Mouse (Mus musculus) liver, embryonic 14.5 days (tissue): ENCODE data around the gene Zbtb7a. TPM values are rescaled to one million over a fixed set of nuclear protein-coding genes. Genes with fewer than 3 reads are reported as not detected.

Experiments used
- ATAC-seq: fragments of 200-750 bp; cut with Nextera tagmentation; 2 replicates; pipeline ENCODE4 v1.8.0; 2017; ENCODE audit warnings: moderate number of reproducible peaks, mild to moderate bottlenecking, moderate library complexity; ENCODE audit not compliant: insufficient read depth
- DNase-seq, 3 experiments: peaks; one replicate each; pipeline ENCODE4 v3.0.0-alpha.2; 2012 to 2013; ENCODE audit warnings: low read depth in 3 of 3, low spot score in 3 of 3
- H3K27ac ChIP-seq: fragments of 300-500 bp; sonication (generic); 2 replicates; pipeline ENCODE4 v1.5.1; 2014; ENCODE audit warnings: moderate library complexity, mild to moderate bottlenecking, control low read depth, inconsistent platforms
- H3K27me3 ChIP-seq: fragments of 300-500 bp; sonication (generic); 2 replicates; pipeline ENCODE4 v1.6.1; 2014; ENCODE audit warnings: mild to moderate bottlenecking, low read length, moderate library complexity; ENCODE audit not compliant: control insufficient read depth, insufficient read depth
- H3K36me3 ChIP-seq: fragments of 300-500 bp; sonication (generic); replicated peaks from 2 replicates; pipeline ENCODE4 v1.6.1; 2014; ENCODE audit warnings: low read depth; ENCODE audit not compliant: control insufficient read depth, insufficient read depth
- H3K4me1 ChIP-seq, 2 experiments: fragments of 200-500 bp in 1 of 2; fragments of 300-500 bp in 1 of 2; sonication (generic) in 1 of 2; replicated peaks; 2 replicates each; pipeline ENCODE4 v1.6.1; 2012 to 2014; ENCODE audit warnings: antibody characterized with exemption in 1 of 2, inconsistent platforms in 1 of 2, low read length in 1 of 2; ENCODE audit not compliant: control insufficient read depth in 2 of 2, insufficient read depth in 2 of 2
- H3K4me2 ChIP-seq: fragments of 300-500 bp; sonication (generic); 2 replicates; pipeline ENCODE4 v1.6.1; 2014; ENCODE audit warnings: low read depth, mild to moderate bottlenecking, control low read depth, moderate library complexity
- H3K4me3 ChIP-seq, 2 experiments: fragments of 200-500 bp in 1 of 2; fragments of 300-500 bp in 1 of 2; sonication (generic) in 1 of 2; 2 replicates each; pipeline ENCODE4 v1.5.1; 2012 to 2014; ENCODE audit warnings: low read depth in 2 of 2, low read length in 2 of 2, mild to moderate bottlenecking in 2 of 2, control low read depth in 1 of 2, inconsistent platforms in 1 of 2, moderate library complexity in 1 of 2; ENCODE audit not compliant: insufficient read depth in 1 of 2
- H3K9ac ChIP-seq: fragments of 300-500 bp; sonication (generic); replicated peaks from 2 replicates; pipeline ENCODE4 v1.6.1; 2014; ENCODE audit warnings: mild to moderate bottlenecking, control low read depth, moderate library complexity
- H3K9me3 ChIP-seq: fragments of 300-500 bp; sonication (generic); 2 replicates; pipeline ENCODE4 v1.6.1; 2016; ENCODE audit warnings: low read length, mixed read lengths; ENCODE audit not compliant: control insufficient read depth
- CTCF ChIP-seq: IDR thresholded peaks from 2 replicates; pipeline ENCODE4 v1.5.1; 2016; ENCODE audit warnings: antibody characterized with exemption, low read depth, control low read depth
- EP300 ChIP-seq: IDR thresholded peaks from 2 replicates; pipeline ENCODE4 v1.6.1; 2016; ENCODE audit warnings: antibody characterized with exemption, low read depth
- WGBS: fragments of 180-500 bp; shearing (Covaris S2); extraction: QIAGEN DNeasy Blood & Tissue Kit; methylation state at CpG from one replicate; pipeline ENCODE4 v1.1.7; 2014; ENCODE audit not compliant: insufficient replicate concordance; 5-methylcytosine and 5-hydroxymethylcytosine counted together
- polyA plus RNA-seq, 2 experiments: library from polyadenylated mRNA; depleted of rRNA in 1 of 2; stranded (reverse) in 1 of 2; unstranded in 1 of 2; fragments of >200 nt; fragmentation: Nextera tagmentation in 1 of 2; extraction: Ambion mirVana in 1 of 2; gene quantifications; 2 replicates each; pipeline versions ENCODE4 v1.2.1 to v1.2.3; 2012 to 2014

Gene Zbtb7a
- polyA plus RNA-seq, 2 experiments = 15.2 to 25.1 TPM

- peaks cover 0 to 15% of the 10 kb centered on the region in 2 experiments; a peak in 3 of 4 replicates for H3K4me1 ChIP-seq
- peaks cover 35% of the 10 kb centered on the region for H3K27me3 ChIP-seq
- no peaks in the 10 kb centered on the region for H3K9me3 ChIP-seq
- no peak overlapping the region; a peak in 1 of 4 replicates for H3K4me3 ChIP-seq
- ATAC-seq (no peak), DNase-seq (no peak)
- no peak for TF ChIP-seq EP300
- no peak for TF ChIP-seq CTCF
- WGBS = 9% methylated on average over 37 of the region's 37 CpGs
- peaks cover 5% of the 10 kb centered on the region for H3K36me3 ChIP-seq
- peak overlapping the region; percentile 44 for H3K4me2 ChIP-seq
- no peak overlapping the region for H3K9ac ChIP-seq
- no peak overlapping the region for H3K27ac ChIP-seq
Measured at GRCm38 (mm10) chr10:81193991-81194774, 59.2 kb downstream of the Zbtb7a start.

- no peak overlapping the region for H3K9ac ChIP-seq
- ATAC-seq = no peak
- WGBS = 45% methylated on average over 4 of the region's 4 CpGs
- peaks cover 35% of the 10 kb centered on the region for H3K27me3 ChIP-seq
- H3K36me3 ChIP-seq = peaks cover 3% of the 10 kb centered on the region
- no peak overlapping the region for H3K4me3 ChIP-seq
- no peaks in the 10 kb centered on the region for H3K9me3 ChIP-seq
- peaks cover 0 to 15% of the 10 kb centered on the region in 2 experiments; a peak in 3 of 4 replicates for H3K4me1 ChIP-seq
- no peak for DNase-seq
- TF ChIP-seq EP300 (no peak), CTCF (no peak)
- H3K27ac ChIP-seq = no peak overlapping the region
- no peak overlapping the region for H3K4me2 ChIP-seq
Measured at GRCm38 (mm10) chr10:81195300-81195699, 60.3 kb downstream of the Zbtb7a start.

GRCm38 (mm10) chr10:81196470-81197065 is 61.5 kb downstream of the Zbtb7a start:
- WGBS = 60% methylated on average over 11 of the region's 11 CpGs
- peaks cover 35% of the 10 kb centered on the region for H3K27me3 ChIP-seq
- H3K4me3 ChIP-seq = no peak overlapping the region
- no peaks in the 10 kb centered on the region for H3K9me3 ChIP-seq
- no peak overlapping the region for H3K4me2 ChIP-seq
- no peak for TF ChIP-seq CTCF
- no peak for TF ChIP-seq EP300
- no peaks in the 10 kb centered on the region for H3K36me3 ChIP-seq
- no peak overlapping the region for H3K27ac ChIP-seq
- no peak for ATAC-seq
- no peak overlapping the region for H3K9ac ChIP-seq
- DNase-seq = no peak
- peaks cover 0 to 10% of the 10 kb centered on the region in 2 experiments; a peak in 2 of 4 replicates for H3K4me1 ChIP-seq

GRCm38 (mm10) chr10:81197305-81197704 is 62.3 kb downstream of the Zbtb7a start:
- no peak for DNase-seq
- Histone ChIP-seq H3K9me3 (no peaks in the 10 kb centered on the region), H3K27ac (no peak overlapping the region), H3K4me2 (no peak overlapping the region), H3K9ac (no peak overlapping the region), H3K36me3 (no peaks in the 10 kb centered on the region), H3K4me1 (peaks cover 0 to 8% of the 10 kb centered on the region in 2 experiments; a peak in 2 of 4 replicates), H3K27me3 (peaks cover 35% of the 10 kb centered on the region), H3K4me3 (no peak overlapping the region)
- TF ChIP-seq CTCF (no peak), EP300 (no peak)
- 36% methylated on average over 6 of the region's 6 CpGs for WGBS
- ATAC-seq = no peak

GRCm38 (mm10) chr10:81198230-81198629 is 63.2 kb downstream of the Zbtb7a start:
- TF ChIP-seq EP300 = no peak
- peak; percentile 79 for TF ChIP-seq CTCF
- ATAC-seq = no peak
- no peak overlapping the region for H3K9ac ChIP-seq
- H3K4me3 ChIP-seq = no peak overlapping the region
- no peak overlapping the region for H3K4me2 ChIP-seq
- no peak for DNase-seq
- H3K27me3 ChIP-seq = peaks cover 32% of the 10 kb centered on the region
- no peaks in the 10 kb centered on the region for H3K36me3 ChIP-seq
- WGBS = 0% methylated on average over 9 of the region's 9 CpGs
- H3K4me1 ChIP-seq = peaks cover 0 to 7% of the 10 kb centered on the region in 2 experiments; a peak in 3 of 4 replicates
- no peaks in the 10 kb centered on the region for H3K9me3 ChIP-seq
- H3K27ac ChIP-seq = no peak overlapping the region
